Mouse (Mus musculus) MEL (cell line): ENCODE results near the gene Rcl1. TPM values are rescaled to one million over a fixed set of nuclear protein-coding genes. Genes with fewer than 3 reads are reported as not detected.

Experiments
- DNase-seq: peaks from one replicate; pipeline ENCODE4 v3.0.0; 2011; ENCODE audit warnings: low read depth, low spot score
- H3K27ac ChIP-seq: 2 replicates; pipeline ENCODE4 v1.5.1; 2012; ENCODE audit warnings: low read depth, mild to moderate bottlenecking, control low read depth, low read length, moderate library complexity; ENCODE audit not compliant: control insufficient read depth
- H3K27me3 ChIP-seq, 2 experiments: fragments of 150-350 bp in 1 of 2; sonication (generic) in 1 of 2; 2 replicates each; pipeline ENCODE4 v1.6.1; 2012; ENCODE audit warnings: low read length in 2 of 2, mild to moderate bottlenecking in 2 of 2, improper control_type of control experiment in 1 of 2, moderate library complexity in 1 of 2; ENCODE audit not compliant: insufficient read depth in 2 of 2, control insufficient read depth in 1 of 2
- H3K36me3 ChIP-seq, 2 experiments: 2 replicates each; pipeline ENCODE4 v1.6.1; 2012 to 2014; ENCODE audit warnings: low read length in 2 of 2, improper control_type of control experiment in 1 of 2, inconsistent platforms in 1 of 2, mild to moderate bottlenecking in 1 of 2; ENCODE audit not compliant: insufficient read depth in 2 of 2, control insufficient read depth in 1 of 2
- H3K4me1 ChIP-seq, 2 experiments: fragments of 150-350 bp in 1 of 2; sonication (generic) in 1 of 2; 2 replicates each; pipeline ENCODE4 v1.6.1; 2012; ENCODE audit warnings: low read length in 2 of 2, improper control_type of control experiment in 1 of 2, mild to moderate bottlenecking in 1 of 2; ENCODE audit not compliant: insufficient read depth in 2 of 2, control insufficient read depth in 1 of 2
- H3K4me3 ChIP-seq, 2 experiments: fragments of 150-350 bp in 1 of 2; sonication (generic) in 1 of 2; 2 replicates each; pipeline ENCODE4 v1.5.1; 2012; ENCODE audit warnings: low read depth in 2 of 2, low read length in 2 of 2, mild to moderate bottlenecking in 2 of 2, moderate library complexity in 2 of 2, control low read depth in 1 of 2, improper control_type of control experiment in 1 of 2; ENCODE audit not compliant: control insufficient read depth in 1 of 2, insufficient read depth in 1 of 2
- H3K79me2 ChIP-seq: 2 replicates; pipeline ENCODE4 v1.6.1; 2012; ENCODE audit warnings: mild to moderate bottlenecking, low read length, moderate library complexity; ENCODE audit not compliant: control insufficient read depth, poor library complexity, insufficient read depth
- H3K9ac ChIP-seq: 2 replicates; pipeline ENCODE4 v1.6.1; 2012; ENCODE audit warnings: low read depth, mild to moderate bottlenecking, control low read depth, low read length, moderate library complexity; ENCODE audit not compliant: control insufficient read depth, poor library complexity, severe bottlenecking
- H3K9me3 ChIP-seq: fragments of 150-350 bp; sonication (generic); replicated peaks from 2 replicates; pipeline ENCODE4 v1.6.1; 2012; ENCODE audit warnings: mild to moderate bottlenecking, low read length, improper control_type of control experiment, moderate library complexity; ENCODE audit not compliant: insufficient read depth
- BHLHE40 ChIP-seq: IDR thresholded peaks from 2 replicates; pipeline ENCODE4 v1.6.1; 2012; ENCODE audit warnings: low read depth, mild to moderate bottlenecking, inconsistent platforms, low read length, improper control_type of control experiment, borderline replicate concordance
- CHD2 ChIP-seq: IDR thresholded peaks from 2 replicates; pipeline ENCODE4 v1.6.1; 2011; ENCODE audit warnings: low read length, improper control_type of control experiment
- ELF1 ChIP-seq: IDR thresholded peaks from 2 replicates; pipeline ENCODE4 v1.6.1; 2014; ENCODE audit warnings: low read depth, mild to moderate bottlenecking, inconsistent platforms, low read length, improper control_type of control experiment, moderate library complexity
- ETS1 ChIP-seq: IDR thresholded peaks from 2 replicates; pipeline ENCODE4 v1.6.1; 2012; ENCODE audit warnings: low read depth, mild to moderate bottlenecking, inconsistent platforms, low read length, improper control_type of control experiment, moderate library complexity
- HCFC1 ChIP-seq: IDR thresholded peaks from 2 replicates; pipeline ENCODE4 v1.6.1; 2012; ENCODE audit warnings: low read depth, mild to moderate bottlenecking, inconsistent platforms, low read length, improper control_type of control experiment, moderate library complexity
- MAFK ChIP-seq: IDR thresholded peaks from 2 replicates; pipeline ENCODE4 v1.6.1; 2011; ENCODE audit warnings: low read depth, mild to moderate bottlenecking, low read length, improper control_type of control experiment, borderline replicate concordance
- MAZ ChIP-seq: IDR thresholded peaks from 2 replicates; pipeline ENCODE4 v1.6.1; 2012; ENCODE audit warnings: low read depth, mild to moderate bottlenecking, inconsistent platforms, low read length, improper control_type of control experiment
- MXI1 ChIP-seq: IDR thresholded peaks from 2 replicates; pipeline ENCODE4 v1.6.1; 2011; ENCODE audit warnings: mild to moderate bottlenecking, low read depth, low read length, improper control_type of control experiment
- MYC ChIP-seq: IDR thresholded peaks from 2 replicates; pipeline ENCODE4 v1.6.1; 2011; ENCODE audit warnings: low read depth, mild to moderate bottlenecking, low read length, improper control_type of control experiment, moderate library complexity
- NELFE ChIP-seq: IDR thresholded peaks from 2 replicates; pipeline ENCODE4 v1.6.1; 2011; ENCODE audit warnings: low read depth, low read length, improper control_type of control experiment
- NRF1 ChIP-seq: IDR thresholded peaks from 2 replicates; pipeline ENCODE4 v1.6.1; 2014; ENCODE audit warnings: low read depth, mild to moderate bottlenecking, inconsistent platforms, low read length, improper control_type of control experiment, moderate library complexity; ENCODE audit not compliant: poor library complexity, insufficient read depth, severe bottlenecking
- POLR2AphosphoS5 ChIP-seq: IDR thresholded peaks from 2 replicates; pipeline ENCODE4 v1.6.1; 2012; ENCODE audit warnings: low read depth, borderline replicate concordance, mild to moderate bottlenecking, inconsistent platforms, low read length, moderate library complexity, mixed read lengths
- SMC3 ChIP-seq: IDR thresholded peaks from 2 replicates; pipeline ENCODE4 v1.6.1; 2011; ENCODE audit warnings: low read depth, low read length, improper control_type of control experiment
- UBTF ChIP-seq: IDR thresholded peaks from 2 replicates; pipeline ENCODE4 v1.6.1; 2012; ENCODE audit warnings: low read depth, mild to moderate bottlenecking, inconsistent platforms, low read length, improper control_type of control experiment, moderate library complexity, borderline replicate concordance; ENCODE audit not compliant: insufficient read depth
- ZKSCAN1 ChIP-seq: IDR thresholded peaks from 2 replicates; pipeline ENCODE4 v1.6.1; 2012; ENCODE audit warnings: low read depth, mild to moderate bottlenecking, inconsistent platforms, low read length, improper control_type of control experiment, moderate library complexity
- polyA plus RNA-seq, 2 experiments: library from polyadenylated mRNA; stranded (reverse) in 1 of 2; unstranded in 1 of 2; fragments of >175 nt in 1 of 2; fragments of >200 nt in 1 of 2; gene quantifications; 2 replicates each; pipeline versions ENCODE4 v1.2.1 to v1.2.4; 2012; ENCODE audit warnings: low replicate concordance in 2 of 2, low read depth in 1 of 2; ENCODE audit not compliant: insufficient read length in 2 of 2, insufficient read depth in 1 of 2, missing spikeins in 1 of 2
- total RNA-seq: library from RNA; depleted of rRNA; stranded (reverse); fragments of 300-350 nt; gene quantifications from 2 replicates; pipeline ENCODE4 v1.2.3, GENCODE M21; 2012

The Rcl1 gene
- total and polyA plus RNA-seq, 3 experiments, result 86.4 to 122 TPM; not detected in 1

GRCm38 (mm10) chr19:29126347-29127015 lies 25.3 kb downstream of the Rcl1 start:
- no peak for TF ChIP-seq SMC3
- TF ChIP-seq, all 39 proteins: peak for 0
- no peak overlapping the region for H3K27ac ChIP-seq
- no peak overlapping the region for H3K4me3 ChIP-seq
- no peaks in the 10 kb centered on the region for H3K9me3 ChIP-seq
- H3K79me2 ChIP-seq, result no peaks in the 10 kb centered on the region
- no peaks in the 10 kb centered on the region for H3K4me1 ChIP-seq
- H3K36me3 ChIP-seq, result peaks cover 0 to 4% of the 10 kb centered on the region in 2 experiments; a peak in 2 of 4 replicates
- no peaks in the 10 kb centered on the region for H3K27me3 ChIP-seq
- no peak for DNase-seq
- H3K9ac ChIP-seq, result no peak overlapping the region

- Histone ChIP-seq H3K27me3 (no peaks in the 10 kb centered on the region), H3K4me3 (no peak overlapping the region), H3K27ac (no peak overlapping the region), H3K9ac (no peak overlapping the region), H3K9me3 (no peaks in the 10 kb centered on the region), H3K36me3 (peaks cover 0 to 4% of the 10 kb centered on the region in 2 experiments; a peak in 2 of 4 replicates), H3K79me2 (no peaks in the 10 kb centered on the region), H3K4me1 (no peaks in the 10 kb centered on the region)
- no peak for DNase-seq
- TF ChIP-seq ELF1 (no peak), ZKSCAN1 (no peak), UBTF (no peak), SMC3 (no peak), MXI1 (no peak), MYC (no peak), NELFE (no peak), NRF1 (no peak), BHLHE40 (no peak), ETS1 (no peak), MAFK (no peak), MAZ (no peak), HCFC1 (no peak), CHD2 (no peak), POLR2AphosphoS5 (no peak)
These were observed 26.2 kb downstream of the Rcl1 start for GRCm38 (mm10) chr19:29127331-29127730.
